Mouse (Mus musculus) megakaryocyte, adult 5-6 weeks (primary cell): Measurements from ENCODE around the gene Olfr1281. TPM values are rescaled to one million over a fixed set of nuclear protein-coding genes. Genes with fewer than 3 reads are reported as not detected.
"Not testable (repeated sequence)": the region's sequence is repeated elsewhere in the genome, so short reads cannot be mapped to it uniquely, and the experiment has no call there.

Experiments used
- ATAC-seq: 2 replicates; pipeline ENCODE4 v1.8.0; 2016; ENCODE audit warnings: mild to moderate bottlenecking, inconsistent platforms; ENCODE audit not compliant: poor library complexity, severe bottlenecking
- total RNA-seq, 2 experiments: library from RNA; stranded (forward) in 1 of 2; stranded (reverse) in 1 of 2; fragments of 153-499, 151-499 nt in 1 of 2; fragments of 221-1000, 200-1000 nt in 1 of 2; gene quantifications; 2 replicates each; pipeline versions ENCODE4 v1.2.3 to v1.2.4; 2015 to 2017

The Olfr1281 gene
- total RNA-seq (2015), result not detected in 2 replicates
- not detected in 2 replicates for total RNA-seq (2017)

DNA sequence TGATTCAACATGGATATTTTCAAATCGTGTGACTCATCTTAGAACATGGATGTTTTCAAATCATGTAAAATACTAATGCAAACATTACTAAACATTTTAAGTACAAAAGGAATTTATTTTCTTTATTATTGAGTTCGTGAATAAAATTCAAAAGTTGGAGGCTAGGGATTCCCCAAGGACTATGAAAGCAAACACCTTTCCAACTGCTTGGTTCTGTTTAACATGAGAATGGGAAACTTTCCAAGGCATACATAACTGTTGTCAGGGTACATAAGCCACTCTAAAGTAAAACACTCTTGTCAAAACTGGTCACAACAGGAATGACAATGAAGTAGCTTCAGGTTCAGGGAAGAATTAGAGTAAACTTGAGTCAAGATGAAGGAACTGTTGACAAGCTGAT lies at the start of gene Olfr1281:
Gene Olfr1281, plus strand, starts transcription at position 301 of the 400 bp plus-strand sequence.
- ATAC-seq, result no peak

DNA sequence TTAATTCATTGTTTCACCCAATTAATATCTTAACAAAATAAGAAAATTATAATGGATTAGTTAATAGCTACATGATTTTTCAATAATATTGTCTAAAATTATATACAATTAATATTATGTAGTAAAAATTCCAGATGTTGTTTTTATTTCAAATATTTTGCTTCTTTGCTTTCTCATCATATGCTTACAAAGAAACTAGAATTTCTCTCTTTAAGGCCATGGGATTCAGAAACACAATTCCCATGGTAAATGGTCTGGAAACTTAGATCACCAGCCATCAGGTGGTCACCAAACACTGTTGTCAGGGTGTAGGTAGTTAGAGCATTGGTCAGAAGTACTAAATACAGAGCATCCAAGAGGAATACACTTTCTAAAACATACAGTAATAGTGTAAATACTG lies 36.5 kb upstream of the Olfr1281 start, which contains the start of gene Olfr1278:
Gene Olfr1278, plus strand, starts transcription at position 301 of the 400 bp plus-strand sequence.
- no peak for ATAC-seq

DNA sequence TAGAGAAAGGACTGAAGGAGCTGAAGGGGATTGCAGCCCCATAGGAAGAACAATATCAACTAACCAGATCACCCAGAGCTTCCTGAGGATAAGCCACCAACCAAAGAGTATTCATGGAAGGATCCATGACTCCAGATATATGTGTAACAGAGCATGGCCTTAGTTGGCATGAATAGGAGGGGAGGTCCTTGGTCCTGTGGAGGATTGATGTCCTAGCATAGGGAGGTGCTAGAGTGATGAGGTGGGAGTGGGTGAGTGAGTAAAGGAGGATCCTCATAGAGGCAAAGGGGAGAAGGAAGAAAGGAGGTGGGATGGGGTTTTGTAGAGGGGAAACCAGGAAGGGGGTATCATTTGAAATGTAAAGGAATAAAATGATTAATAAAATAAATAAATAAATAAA lies 27.8 kb upstream of the Olfr1281 start:
- no peak for ATAC-seq

DNA sequence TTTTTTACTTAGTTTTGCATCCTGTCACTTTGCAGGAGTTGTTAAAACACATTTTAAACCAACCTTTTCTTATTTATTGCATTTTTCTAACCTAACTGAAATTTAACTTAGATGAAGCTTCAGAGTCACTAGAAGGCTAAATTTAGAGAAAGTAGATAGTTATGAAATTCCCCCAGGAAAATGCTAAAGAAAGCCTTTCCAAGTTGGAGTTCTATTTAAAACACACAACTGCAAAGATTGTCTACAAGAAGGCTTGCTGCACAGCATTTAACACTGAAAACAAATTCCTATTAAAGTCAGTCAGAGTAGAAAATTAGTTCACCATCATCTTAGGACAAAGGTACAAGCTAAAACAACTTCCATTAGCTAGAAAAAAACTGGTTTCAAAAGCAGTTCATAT lies 25.9 kb upstream of the Olfr1281 start, which contains the start of gene Olfr1279:
Gene Olfr1279, plus strand, starts transcription at position 262 of the 400 bp plus-strand sequence.
- ATAC-seq, result no peak

DNA sequence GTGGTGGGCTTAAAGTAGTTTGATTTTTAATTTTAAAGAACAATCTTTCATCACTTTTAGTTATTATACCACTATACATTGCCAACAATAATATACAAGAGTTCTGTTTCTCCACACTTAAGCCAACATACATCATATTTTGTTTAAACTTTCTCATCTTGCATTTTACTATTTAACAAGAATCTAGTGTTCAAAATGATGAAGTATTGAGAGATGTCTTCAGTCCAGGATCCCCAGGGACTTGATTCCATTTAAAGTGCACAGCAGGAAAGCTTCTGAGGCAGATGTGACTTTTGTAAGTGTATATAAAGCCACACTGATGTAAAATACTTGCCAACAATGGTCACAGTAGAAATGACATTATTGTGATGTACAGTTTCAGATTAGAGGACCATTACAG lies 12.6 kb upstream of the Olfr1281 start, which contains the start of gene Olfr1280:
Gene Olfr1280, plus strand, starts transcription at position 301 of the 400 bp plus-strand sequence.
- no peak for ATAC-seq

GRCm38 (mm10) chr2:111333721-111334120 lies 7.4 kb downstream of the Olfr1281 start:
- not testable (repeated sequence) for ATAC-seq

DNA sequence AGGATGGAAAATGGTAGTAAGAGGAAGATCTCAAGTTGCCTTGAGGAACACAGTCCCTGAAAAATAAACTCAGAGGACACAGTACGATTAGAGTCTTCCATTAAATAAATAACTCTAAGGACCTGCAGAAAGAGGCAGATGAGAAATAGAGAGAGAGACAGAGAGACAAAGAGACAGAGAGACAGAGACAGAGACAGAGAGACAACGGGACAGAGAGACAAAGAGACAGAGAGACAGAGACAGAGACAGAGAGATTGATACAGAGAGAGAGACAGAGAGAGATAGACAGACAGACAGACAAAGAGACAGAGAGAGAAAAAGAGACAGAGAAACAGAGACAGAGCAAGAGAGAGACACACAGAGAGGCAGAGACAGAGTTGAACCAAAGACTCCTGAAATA lies 9.7 kb downstream of the Olfr1281 start, which contains the start of gene Olfr1282:
Gene Olfr1282, minus strand, starts transcription at position 101 of the 400 bp plus-strand sequence.
- ATAC-seq, result no peak

GRCm38 (mm10) chr2:111366490-111366889 lies 40.2 kb downstream of the Olfr1281 start, which contains the start of gene Olfr1283:
Olfr1283 (plus strand) TSS chr2:111366790.
- no peak for ATAC-seq

DNA sequence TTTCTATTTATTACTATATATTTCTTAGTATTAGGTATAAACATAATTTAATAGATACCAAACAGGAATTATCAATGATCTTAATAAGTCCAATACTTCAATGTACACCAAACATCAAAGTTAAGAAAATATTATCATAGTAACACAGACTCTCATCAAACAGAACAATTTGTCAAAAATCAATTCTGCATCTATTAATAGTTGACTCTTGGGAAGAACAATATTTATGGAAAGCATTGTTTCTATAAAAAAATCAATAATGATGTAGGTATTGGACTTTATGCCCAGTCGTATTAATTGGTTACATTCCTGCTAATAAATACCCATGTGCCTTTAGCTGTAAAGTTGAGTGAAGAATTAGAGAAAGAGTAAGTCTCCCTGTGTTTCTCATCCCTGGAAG lies 48.9 kb downstream of the Olfr1281 start, which contains the start of gene Olfr1284:
Gene Olfr1284, plus strand, starts transcription at position 301 of the 400 bp plus-strand sequence.
- no peak for ATAC-seq

Other genes starting within 250 kb of the Olfr1281 start
- gene Gm13941, start 220.5 kb upstream of the Olfr1281 start, total RNA-seq (2015), result not detected in 2 replicates
- not detected in 2 replicates for gene Gm13941, start 220.5 kb upstream of the Olfr1281 start, total RNA-seq (2017)
- not detected in 2 replicates for gene Gm15130, start 173.6 kb upstream of the Olfr1281 start, total RNA-seq (2015)
- not detected in 2 replicates for gene Gm15130, start 173.6 kb upstream of the Olfr1281 start, total RNA-seq (2017)
- gene 4930430A15Rik, start 96.9 kb upstream of the Olfr1281 start, total RNA-seq (2015), result not detected in 2 replicates
- gene 4930430A15Rik, start 96.9 kb upstream of the Olfr1281 start, total RNA-seq (2017), result not detected in 2 replicates
- gene Olfr1275, start 91.2 kb upstream of the Olfr1281 start, total RNA-seq (2015), result not detected in 2 replicates
- not detected in 2 replicates for gene Olfr1275, start 91.2 kb upstream of the Olfr1281 start, total RNA-seq (2017)
- gene Olfr1276, start 72.0 kb upstream of the Olfr1281 start, total RNA-seq (2015), result not detected in 2 replicates
- gene Olfr1276, start 72.0 kb upstream of the Olfr1281 start, total RNA-seq (2017), result not detected in 2 replicates
- gene Olfr1277, start 52.4 kb upstream of the Olfr1281 start, total RNA-seq (2015), result not detected in 2 replicates
- gene Olfr1277, start 52.4 kb upstream of the Olfr1281 start, total RNA-seq (2017), result not detected in 2 replicates
- not detected in 2 replicates for gene Olfr1278, start 36.4 kb upstream of the Olfr1281 start, total RNA-seq (2015)
- gene Olfr1278, start 36.4 kb upstream of the Olfr1281 start, total RNA-seq (2017), result not detected in 2 replicates
- not detected in 2 replicates for gene Olfr1279, start 25.9 kb upstream of the Olfr1281 start, total RNA-seq (2015)
- gene Olfr1279, start 25.9 kb upstream of the Olfr1281 start, total RNA-seq (2017), result not detected in 2 replicates
- not detected in 2 replicates for gene Olfr1280, start 12.5 kb upstream of the Olfr1281 start, total RNA-seq (2015)
- not detected in 2 replicates for gene Olfr1280, start 12.5 kb upstream of the Olfr1281 start, total RNA-seq (2017)
- not detected in 2 replicates for gene Olfr1282, start 9.6 kb downstream of the Olfr1281 start, total RNA-seq (2015)
- not detected in 2 replicates for gene Olfr1282, start 9.6 kb downstream of the Olfr1281 start, total RNA-seq (2017)
- gene Olfr1283, start 40.3 kb downstream of the Olfr1281 start, total RNA-seq (2015), result not detected in 2 replicates
- gene Olfr1283, start 40.3 kb downstream of the Olfr1281 start, total RNA-seq (2017), result not detected in 2 replicates
- not detected in 2 replicates for gene Olfr1284, start 49.0 kb downstream of the Olfr1281 start, total RNA-seq (2015)
- gene Olfr1284, start 49.0 kb downstream of the Olfr1281 start, total RNA-seq (2017), result not detected in 2 replicates
- not detected in 2 replicates for gene Olfr1286, start 96.6 kb downstream of the Olfr1281 start, total RNA-seq (2015)
- 0.18 TPM in 1 of 2 replicates, not detected in the other for gene Olfr1286, start 96.6 kb downstream of the Olfr1281 start, total RNA-seq (2017)
- gene Olfr1287, start 122.6 kb downstream of the Olfr1281 start, total RNA-seq (2015), result not detected in 2 replicates
- not detected in 2 replicates for gene Olfr1287, start 122.6 kb downstream of the Olfr1281 start, total RNA-seq (2017)
- gene Olfr1288, start 147.6 kb downstream of the Olfr1281 start, total RNA-seq (2015), result not detected in 2 replicates
- not detected in 2 replicates for gene Olfr1288, start 147.6 kb downstream of the Olfr1281 start, total RNA-seq (2017)
- not detected in 2 replicates for gene Olfr1289, start 154.3 kb downstream of the Olfr1281 start, total RNA-seq (2015)
- not detected in 2 replicates for gene Olfr1289, start 154.3 kb downstream of the Olfr1281 start, total RNA-seq (2017)
- gene Olfr1290, start 167.3 kb downstream of the Olfr1281 start, total RNA-seq (2015), result not detected in 2 replicates
- not detected in 2 replicates for gene Olfr1290, start 167.3 kb downstream of the Olfr1281 start, total RNA-seq (2017)
- gene Olfr1291-ps1, start 170.7 kb downstream of the Olfr1281 start, total RNA-seq (2015), result not detected in 2 replicates
- not detected in 2 replicates for gene Olfr1291-ps1, start 170.7 kb downstream of the Olfr1281 start, total RNA-seq (2017)
- not detected in 2 replicates for gene Olfr1293-ps, start 198.7 kb downstream of the Olfr1281 start, total RNA-seq (2015)
- not detected in 2 replicates for gene Olfr1293-ps, start 198.7 kb downstream of the Olfr1281 start, total RNA-seq (2017)
- not detected in 2 replicates for gene Olfr1294, start 213.8 kb downstream of the Olfr1281 start, total RNA-seq (2015)
- gene Olfr1294, start 213.8 kb downstream of the Olfr1281 start, total RNA-seq (2017), result not detected in 2 replicates
- not detected in 2 replicates for gene Olfr1295, start 243.2 kb downstream of the Olfr1281 start, total RNA-seq (2015)
- not detected in 2 replicates for gene Olfr1295, start 243.2 kb downstream of the Olfr1281 start, total RNA-seq (2017)